Mouse (Mus musculus) intestine, embryonic 16.5 days (tissue): ENCODE measurements at regions not wholly inside any gene's neighbourhood (a gene's known extent, or its start where the extent isn't known, plus 50 kb on each side); places are given as distances from the start of the nearest gene placed in this dataset.

ENCODE experiments used
- ATAC-seq: fragments of 200-750 bp; cut with Nextera tagmentation; 2 replicates; pipeline ENCODE4 v1.8.0; 2017; ENCODE audit warnings: moderate TSS enrichment, moderate library complexity
- H3K27ac ChIP-seq: fragments of 300-500 bp; sonication (generic); 2 replicates; pipeline ENCODE4 v1.5.1; 2014; ENCODE audit warnings: mild to moderate bottlenecking, low read length
- H3K27me3 ChIP-seq: fragments of 300-500 bp; sonication (generic); replicated peaks from 2 replicates; pipeline ENCODE4 v1.6.1; 2014; ENCODE audit warnings: low read length, control low read depth, mixed read lengths; ENCODE audit not compliant: control insufficient read depth, insufficient read depth
- H3K36me3 ChIP-seq: fragments of 300-500 bp; sonication (generic); 2 replicates; pipeline ENCODE4 v1.6.1; 2014; ENCODE audit warnings: low read length, control low read depth; ENCODE audit not compliant: control insufficient read depth, insufficient read depth
- H3K4me1 ChIP-seq: fragments of 300-500 bp; sonication (generic); 2 replicates; pipeline ENCODE4 v1.6.1; 2014; ENCODE audit warnings: low read length, control low read depth, mixed read lengths; ENCODE audit not compliant: control insufficient read depth, insufficient read depth
- H3K4me2 ChIP-seq: fragments of 300-500 bp; sonication (generic); 2 replicates; pipeline ENCODE4 v1.6.1; 2014; ENCODE audit warnings: low read depth, low read length, control low read depth
- H3K4me3 ChIP-seq: fragments of 300-500 bp; sonication (generic); 2 replicates; pipeline ENCODE4 v1.5.1; 2014; ENCODE audit warnings: mild to moderate bottlenecking, low read length
- H3K9ac ChIP-seq: fragments of 300-500 bp; sonication (generic); 2 replicates; pipeline ENCODE4 v1.6.1; 2014; ENCODE audit warnings: low read depth, low read length
- H3K9me3 ChIP-seq: fragments of 300-500 bp; sonication (generic); 2 replicates; pipeline ENCODE4 v1.6.1; 2016; ENCODE audit warnings: low read length, control low read depth; ENCODE audit not compliant: control insufficient read depth
- WGBS: fragments of 180-500 bp; shearing (Covaris S2); extraction: QIAGEN DNeasy Blood & Tissue Kit; methylation state at CpG from one replicate; pipeline ENCODE4 v1.1.7; 2014; 5-methylcytosine and 5-hydroxymethylcytosine counted together

GRCm38 (mm10) chrX:167152611-167153010 lies 56.5 kb downstream of the Tmsb4x start:
- Histone ChIP-seq H3K27me3 (0 out of 2 replicates have a peak, but pooled peaks cover under 1% of the 10 kb centered on the region), H3K27ac (no peak overlapping the region), H3K9me3 (no peaks in the 10 kb centered on the region), H3K4me1 (no peaks in the 10 kb centered on the region), H3K36me3 (no peaks in the 10 kb centered on the region), H3K9ac (no peak overlapping the region), H3K4me2 (no peak overlapping the region), H3K4me3 (no peak overlapping the region)
- 71% methylated on average over 4 of the region's 4 CpGs for WGBS
- ATAC-seq, result no peak

- H3K36me3 ChIP-seq, result no peaks in the 10 kb centered on the region
- no peak overlapping the region for H3K9ac ChIP-seq
- H3K27ac ChIP-seq, result no peak overlapping the region
- H3K4me1 ChIP-seq, result no peaks in the 10 kb centered on the region
- ATAC-seq, result no peak
- no peak overlapping the region for H3K4me3 ChIP-seq
- no peaks in the 10 kb centered on the region for H3K27me3 ChIP-seq
- H3K4me2 ChIP-seq, result no peak overlapping the region
- 68% methylated on average over 3 of the region's 3 CpGs for WGBS
- H3K9me3 ChIP-seq, result no peaks in the 10 kb centered on the region
Measured at GRCm38 (mm10) chrX:167151341-167151740, 57.8 kb downstream of the Tmsb4x start.

DNA sequence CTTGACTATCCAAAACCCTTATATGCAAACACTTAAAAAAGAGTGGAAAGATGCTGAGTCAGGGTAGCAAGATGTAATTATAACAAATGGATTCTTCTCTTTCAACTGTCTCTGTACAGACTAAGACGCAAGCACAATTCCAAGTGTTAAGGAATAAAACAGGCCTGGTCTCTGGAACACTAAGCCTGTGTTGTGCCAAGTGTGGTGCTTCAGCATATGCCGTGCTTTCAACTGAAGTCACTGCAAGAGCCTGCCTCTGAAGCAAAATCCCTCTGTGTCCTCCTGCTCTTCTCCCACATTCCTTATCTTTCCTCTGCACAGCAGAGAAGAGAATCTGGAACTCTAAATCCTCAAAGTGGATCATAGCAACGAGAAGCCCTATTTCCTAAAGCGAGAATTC lies 59.7 kb downstream of the Tmsb4x start:
- Histone ChIP-seq H3K4me2 (no peak overlapping the region), H3K27me3 (peaks cover 3% of the 10 kb centered on the region; the same call in 1 of the 2 replicates), H3K36me3 (no peaks in the 10 kb centered on the region), H3K9me3 (no peaks in the 10 kb centered on the region), H3K4me3 (no peak overlapping the region), H3K4me1 (no peaks in the 10 kb centered on the region), H3K27ac (no peak overlapping the region), H3K9ac (no peak overlapping the region)
- WGBS, result 89% methylated on average over 4 of the region's 4 CpGs
- ATAC-seq, result no peak

DNA sequence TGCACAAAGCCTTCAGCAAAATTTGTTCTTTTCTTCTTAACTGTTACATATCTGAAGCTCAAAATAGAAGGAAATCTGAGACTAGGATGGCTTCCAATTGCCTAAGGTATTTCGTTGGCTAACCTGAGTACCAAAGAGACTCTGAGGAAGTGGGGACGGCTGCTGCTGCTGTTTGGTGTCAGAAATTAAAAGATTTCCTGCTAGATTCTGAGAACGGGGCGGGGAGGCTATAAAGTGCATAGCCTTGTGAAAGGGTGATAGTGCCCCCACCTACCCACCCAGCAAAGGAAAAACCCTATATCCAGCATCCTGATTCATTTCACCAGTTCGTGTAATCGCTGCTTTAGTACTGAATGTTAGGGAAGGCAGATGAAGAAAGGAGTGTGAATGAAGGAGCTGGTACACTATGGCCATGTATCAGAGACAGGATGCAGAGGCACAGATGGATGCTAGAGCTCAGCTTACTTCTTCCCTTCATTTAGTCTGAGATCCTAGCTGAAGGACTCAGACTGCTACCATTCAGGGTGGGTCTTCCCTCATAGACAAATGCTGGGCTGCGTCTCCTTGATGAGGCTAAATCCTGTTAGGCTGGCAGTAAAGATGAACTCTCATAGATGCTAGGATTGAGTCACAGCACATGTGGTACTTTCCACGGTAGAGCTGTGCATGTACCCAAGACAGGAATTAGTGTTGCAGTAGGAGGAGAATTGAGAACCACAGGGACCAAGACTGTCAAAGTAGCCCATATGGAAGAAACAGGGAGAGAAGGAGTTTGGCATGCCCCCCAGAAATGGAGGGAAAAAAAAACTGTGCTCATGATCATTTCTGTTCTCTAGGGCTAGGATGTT lies 62.4 kb downstream of the Tmsb4x start:
- Histone ChIP-seq H3K36me3 (no peaks in the 10 kb centered on the region), H3K27ac (no peak overlapping the region), H3K27me3 (peaks cover 3% of the 10 kb centered on the region; the same call in 1 of the 2 replicates), H3K9ac (no peak overlapping the region), H3K9me3 (no peaks in the 10 kb centered on the region), H3K4me2 (no peak overlapping the region), H3K4me1 (no peaks in the 10 kb centered on the region), H3K4me3 (no peak overlapping the region)
- WGBS, result 76% methylated on average over 8 of the region's 8 CpGs
- no peak for ATAC-seq

DNA sequence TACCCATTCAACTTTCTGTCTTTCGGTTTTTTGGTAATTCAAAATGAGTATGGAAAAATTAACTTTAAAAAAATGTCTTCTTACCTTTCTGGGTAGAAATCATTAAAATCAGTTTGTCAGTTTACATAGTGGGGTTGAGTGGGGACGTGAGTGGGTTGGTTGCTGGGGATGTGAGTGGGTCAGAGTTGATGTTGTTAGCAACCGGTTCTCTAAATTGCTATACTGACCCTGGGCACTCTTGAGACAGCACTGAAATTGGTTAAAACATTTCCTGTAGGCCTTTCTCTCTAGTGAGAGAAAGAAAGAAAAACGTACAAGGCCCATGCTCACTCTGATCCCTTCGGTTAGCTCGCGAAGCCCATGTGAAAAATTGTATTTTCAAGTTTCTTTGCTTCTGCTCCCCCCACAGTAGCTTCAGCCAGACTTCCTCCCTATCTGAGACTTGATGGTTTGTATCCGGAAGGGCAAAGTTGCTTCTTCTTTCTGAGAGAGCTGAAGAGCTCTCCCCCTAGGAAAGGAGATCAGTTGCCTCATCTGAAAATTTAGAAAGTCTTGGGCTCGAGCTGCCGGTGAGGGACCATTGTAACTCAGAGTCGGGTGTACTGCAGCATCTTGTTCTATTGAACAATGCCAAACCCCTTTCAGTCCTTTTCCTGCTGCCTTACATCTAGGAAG lies 63.5 kb downstream of the Tmsb4x start:
- WGBS, result 78% methylated on average over 11 of the region's 11 CpGs
- Histone ChIP-seq H3K27me3 (peaks cover 3% of the 10 kb centered on the region; the same call in 1 of the 2 replicates), H3K4me2 (no peak overlapping the region)

DNA sequence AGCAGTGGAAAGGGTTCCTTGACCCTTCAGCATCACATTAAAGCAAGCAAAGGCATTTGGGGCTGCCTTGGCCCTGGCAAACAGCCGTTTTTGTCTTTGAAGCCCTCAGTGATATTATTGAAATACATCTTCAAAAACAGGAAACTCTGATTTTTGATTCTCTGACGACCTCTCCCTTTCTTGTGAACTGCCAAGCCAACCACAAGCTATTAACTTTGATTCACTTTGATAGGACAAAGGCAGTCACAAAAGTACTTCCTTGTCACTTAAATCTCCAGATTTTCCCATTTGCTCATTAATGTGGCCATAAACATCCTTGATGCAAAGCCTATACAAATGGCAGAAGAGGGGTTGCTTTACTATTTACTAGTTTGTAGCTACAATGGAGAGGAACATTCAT lies 70.0 kb downstream of the Tmsb4x start:
- Histone ChIP-seq H3K27ac (no peak overlapping the region), H3K4me1 (no peaks in the 10 kb centered on the region), H3K4me2 (no peak overlapping the region), H3K27me3 (peaks cover 3% of the 10 kb centered on the region; the same call in 1 of the 2 replicates), H3K36me3 (no peaks in the 10 kb centered on the region), H3K4me3 (no peak overlapping the region), H3K9me3 (no peaks in the 10 kb centered on the region), H3K9ac (no peak overlapping the region)
- no peak for ATAC-seq
- 63% methylated on average over 2 of the region's 2 CpGs for WGBS

More for the DNA sequence above, 63.5 kb downstream of the Tmsb4x start:
- ATAC-seq, result no peak
- Histone ChIP-seq H3K36me3 (no peaks in the 10 kb centered on the region), H3K27ac (no peak overlapping the region), H3K9me3 (no peaks in the 10 kb centered on the region), H3K4me1 (no peaks in the 10 kb centered on the region), H3K9ac (no peak overlapping the region), H3K4me3 (no peak overlapping the region)

GRCm38 (mm10) chrX:167134250-167134649 lies 74.9 kb downstream of the Tmsb4x start:
- Histone ChIP-seq H3K9me3 (no peaks in the 10 kb centered on the region), H3K4me3 (no peak overlapping the region), H3K36me3 (no peaks in the 10 kb centered on the region), H3K4me1 (no peaks in the 10 kb centered on the region), H3K9ac (no peak overlapping the region), H3K4me2 (no peak overlapping the region), H3K27me3 (peaks cover 7% of the 10 kb centered on the region; the same call in 1 of the 2 replicates), H3K27ac (no peak overlapping the region)
- no peak for ATAC-seq
- 93% methylated on average over 3 of the region's 3 CpGs for WGBS

- ATAC-seq, result peak; percentile 42; the same call in 1 of the 2 replicates
- no peak overlapping the region for H3K27ac ChIP-seq
Measured at GRCm38 (mm10) chrX:167132989-167133395, 76.1 kb downstream of the Tmsb4x start.

GRCm38 (mm10) chrX:167131317-167131716 lies 77.8 kb downstream of the Tmsb4x start:
- H3K36me3 ChIP-seq, result no peaks in the 10 kb centered on the region
- H3K4me2 ChIP-seq, result no peak overlapping the region
- no peaks in the 10 kb centered on the region for H3K4me1 ChIP-seq
- 87% methylated on average over 3 of the region's 3 CpGs for WGBS
- H3K27me3 ChIP-seq, result peaks cover 5% of the 10 kb centered on the region; the same call in 1 of the 2 replicates
- H3K27ac ChIP-seq, result no peak overlapping the region
- no peak overlapping the region for H3K9ac ChIP-seq
- H3K9me3 ChIP-seq, result no peaks in the 10 kb centered on the region
- no peak overlapping the region for H3K4me3 ChIP-seq
- ATAC-seq, result no peak

More at GRCm38 (mm10) chrX:167132989-167133395, 76.1 kb downstream of the Tmsb4x start:
- no peaks in the 10 kb centered on the region for H3K36me3 ChIP-seq
- WGBS, result 52% methylated on average over 4 of the region's 4 CpGs
- no peak overlapping the region for H3K4me2 ChIP-seq
- H3K4me3 ChIP-seq, result no peak overlapping the region
- H3K4me1 ChIP-seq, result no peaks in the 10 kb centered on the region
- H3K9ac ChIP-seq, result no peak overlapping the region
- 0 out of 2 replicates have a peak, but pooled peaks cover 5% of the 10 kb centered on the region for H3K27me3 ChIP-seq
- H3K9me3 ChIP-seq, result no peaks in the 10 kb centered on the region
